ENCODE assay signal across 25 mouse cellular contexts in the genomic region with DNA sequence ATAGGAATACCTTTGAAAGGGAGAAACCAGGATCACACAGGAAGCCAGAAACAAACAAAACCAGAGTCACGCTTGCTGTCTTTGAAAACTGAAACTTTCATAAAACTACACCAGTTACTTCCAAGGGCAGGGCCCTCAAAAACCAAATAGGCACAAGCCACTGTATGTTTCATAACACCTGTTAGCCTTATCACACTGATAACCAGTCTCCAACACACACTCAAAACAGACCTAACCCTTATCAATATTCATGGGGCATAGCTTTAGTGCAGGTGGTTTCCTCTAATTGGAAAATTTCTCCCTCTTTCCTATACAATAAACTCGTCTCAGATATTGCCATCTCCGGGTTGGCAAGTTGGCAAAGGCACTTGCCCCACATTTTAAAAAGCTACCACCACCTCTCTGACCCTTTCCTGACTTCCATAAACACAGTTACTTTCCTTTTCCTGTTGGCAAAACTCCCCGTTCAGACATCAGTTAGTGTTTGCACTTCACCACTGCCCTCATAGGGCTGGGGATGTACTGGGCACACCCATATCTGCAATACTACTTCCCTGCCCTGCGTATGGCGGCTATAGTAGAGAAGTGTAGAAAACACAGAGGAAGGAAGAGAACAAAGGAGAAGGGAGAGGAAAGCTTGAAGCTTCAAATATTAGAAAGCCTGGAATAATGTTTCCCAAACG.
DNase-seq lines count a peak whose midpoint lies in the region; ATAC-seq and TF ChIP-seq lines count a peak whose summit lies in the region.
"Had no signal": no experiment of that assay in that cellular context is flagged by ENCODE, and none has a peak within 500 bp of the region (broad histone marks: within the 10 kb centered on the region; RNA-seq: fewer than 3 reads in every experiment).

No protein-coding gene starts in this region.

- 55% methylated on average over 7 of the region's 7 CpGs for WGBS in intestine, embryonic 16.5 days
- WGBS in intestine, embryonic 15.5 days, result 55% methylated on average over 7 of the region's 7 CpGs
- 39% methylated on average over 7 of the region's 7 CpGs for WGBS in lung, postnatal 0 days
- WGBS in small intestine, adult 2 months, result 20% methylated on average over 7 of the region's 7 CpGs
- WGBS in stomach, postnatal 0 days, result 48% methylated on average over 7 of the region's 7 CpGs

- no peaks in the 10 kb centered on the region for H3K4me1 ChIP-seq in intestine, embryonic 16.5 days (ENCODE audit: control insufficient read depth, insufficient read depth, low read length)
- H3K4me1 ChIP-seq in intestine, embryonic 15.5 days (replicated peaks), result no peaks in the 10 kb centered on the region
- no peaks in the 10 kb centered on the region for H3K4me1 ChIP-seq in lung, postnatal 0 days (ENCODE audit: insufficient read depth, low read depth, low read length)
- H3K4me1 ChIP-seq in small intestine, adult 2 months (ENCODE audit: control insufficient read depth, insufficient read depth, insufficient read length, low read length), result peaks cover 4% of the 10 kb centered on the region; the same call in 1 of the 2 replicates
- H3K4me1 ChIP-seq in stomach, postnatal 0 days (replicated peaks; ENCODE audit: control insufficient read depth, insufficient read depth), result no peaks in the 10 kb centered on the region
- H3K4me1 ChIP-seq: embryonic facial prominence, embryonic 15.5 days had no signal

- no peaks in the 10 kb centered on the region for H3K36me3 ChIP-seq in intestine, embryonic 16.5 days (ENCODE audit: control insufficient read depth, insufficient read depth, low read length)
- no peaks in the 10 kb centered on the region for H3K36me3 ChIP-seq in intestine, embryonic 15.5 days
- no peaks in the 10 kb centered on the region for H3K36me3 ChIP-seq in lung, postnatal 0 days (ENCODE audit: insufficient read depth, low read length)
- H3K36me3 ChIP-seq in small intestine, adult 2 months (ENCODE audit: control insufficient read depth, insufficient read depth, low read length), result no peaks in the 10 kb centered on the region
- H3K36me3 ChIP-seq in stomach, postnatal 0 days (ENCODE audit: control insufficient read depth, insufficient read depth, low read length), result no peaks in the 10 kb centered on the region
- H3K36me3 ChIP-seq: embryonic facial prominence, embryonic 12.5 days; embryonic facial prominence, embryonic 15.5 days; heart, embryonic 10.5 days; heart, embryonic 13.5 days; hindbrain, embryonic 15.5 days had no signal

- no peak for TF ChIP-seq POLR2A in small intestine, adult 2 months (IDR thresholded peaks at IDR 0.05; ENCODE audit: low read depth, low read length)

- H3K4me3 ChIP-seq in intestine, embryonic 16.5 days (ENCODE audit: low read length), result no peak overlapping the region
- no peak overlapping the region for H3K4me3 ChIP-seq in intestine, embryonic 15.5 days (replicated peaks)
- no peak overlapping the region for H3K4me3 ChIP-seq in lung, postnatal 0 days (ENCODE audit: low read depth, low read length)
- no peak overlapping the region for H3K4me3 ChIP-seq in small intestine, adult 2 months (ENCODE audit: low read depth, low read length)
- no peak overlapping the region for H3K4me3 ChIP-seq in stomach, postnatal 0 days (ENCODE audit: low read depth, low read length)
- H3K4me3 ChIP-seq: embryonic facial prominence, embryonic 12.5 days; embryonic facial prominence, embryonic 15.5 days; gastrocnemius, adult 2 months; heart, embryonic 10.5 days; heart, embryonic 13.5 days; hindbrain, embryonic 15.5 days had no signal

- no peaks in the 10 kb centered on the region for H3K27me3 ChIP-seq in intestine, embryonic 16.5 days (replicated peaks; ENCODE audit: control insufficient read depth, insufficient read depth, low read length)
- no peaks in the 10 kb centered on the region for H3K27me3 ChIP-seq in intestine, embryonic 15.5 days (replicated peaks)
- no peaks in the 10 kb centered on the region for H3K27me3 ChIP-seq in lung, postnatal 0 days (replicated peaks; ENCODE audit: insufficient read depth, low read length)
- H3K27me3 ChIP-seq in small intestine, adult 2 months (ENCODE audit: control insufficient read depth, insufficient read depth, low read length), result no peaks in the 10 kb centered on the region
- no peaks in the 10 kb centered on the region for H3K27me3 ChIP-seq in stomach, postnatal 0 days (ENCODE audit: control insufficient read depth, insufficient read depth, low read length)
- H3K27me3 ChIP-seq: embryonic facial prominence, embryonic 12.5 days; embryonic facial prominence, embryonic 15.5 days; heart, embryonic 13.5 days; hindbrain, embryonic 15.5 days had no signal

- no peaks in the 10 kb centered on the region for H3K9me3 ChIP-seq in intestine, embryonic 16.5 days (ENCODE audit: control insufficient read depth, low read length)
- H3K9me3 ChIP-seq in intestine, embryonic 15.5 days, result no peaks in the 10 kb centered on the region
- no peaks in the 10 kb centered on the region for H3K9me3 ChIP-seq in lung, postnatal 0 days (ENCODE audit: low read length)
- H3K9me3 ChIP-seq in stomach, postnatal 0 days (ENCODE audit: control insufficient read depth, low read length), result no peaks in the 10 kb centered on the region
- H3K9me3 ChIP-seq: embryonic facial prominence, embryonic 12.5 days; embryonic facial prominence, embryonic 15.5 days; heart, embryonic 10.5 days; heart, embryonic 13.5 days; hindbrain, embryonic 15.5 days had no signal

- H3K9ac ChIP-seq in intestine, embryonic 16.5 days (ENCODE audit: low read depth, low read length), result no peak overlapping the region
- H3K9ac ChIP-seq in intestine, embryonic 15.5 days, result no peak overlapping the region
- H3K9ac ChIP-seq in lung, postnatal 0 days (replicated peaks; ENCODE audit: low read depth), result no peak overlapping the region
- H3K9ac ChIP-seq in stomach, postnatal 0 days (ENCODE audit: low read length), result no peak overlapping the region
- H3K9ac ChIP-seq: embryonic facial prominence, embryonic 12.5 days; embryonic facial prominence, embryonic 15.5 days; forebrain, postnatal 0 days; heart, embryonic 13.5 days; hindbrain, embryonic 15.5 days had no signal

- H3K27ac ChIP-seq in intestine, embryonic 16.5 days (ENCODE audit: low read length), result no peak overlapping the region
- no peak overlapping the region for H3K27ac ChIP-seq in intestine, embryonic 15.5 days
- H3K27ac ChIP-seq in lung, postnatal 0 days (ENCODE audit: low read length), result no peak overlapping the region
- peak overlapping the region; percentile 59; the same call in 1 of the 2 replicates for H3K27ac ChIP-seq in small intestine, adult 2 months (ENCODE audit: insufficient read depth, low read depth, low read length)
- peak overlapping the region; percentile 13; the same call in 1 of the 2 replicates for H3K27ac ChIP-seq in stomach, postnatal 0 days (replicated peaks)
- H3K27ac ChIP-seq: embryonic facial prominence, embryonic 12.5 days; embryonic facial prominence, embryonic 15.5 days; gastrocnemius, adult 2 months; heart, embryonic 10.5 days; heart, embryonic 13.5 days; hindbrain, embryonic 15.5 days had no signal

- TF ChIP-seq CTCF in lung, postnatal 0 days (IDR thresholded peaks at IDR 0.05), result no peak
- no peak for TF ChIP-seq CTCF in small intestine, adult 2 months (IDR thresholded peaks at IDR 0.05; ENCODE audit: extremely low read depth, insufficient read length, insufficient replicate concordance, low read depth, low read length)
- TF ChIP-seq CTCF in stomach, postnatal 0 days (IDR thresholded peaks at IDR 0.05; ENCODE audit: low read depth), result no peak

- TF ChIP-seq EP300 in lung, postnatal 0 days (IDR thresholded peaks at IDR 0.05), result no peak
- TF ChIP-seq EP300 in stomach, postnatal 0 days (optimal IDR thresholded peaks at IDR 0.05), result no peak

- DNase-seq in lung, postnatal 0 days (ENCODE audit: low spot score), result peak; percentile 23
- DNase-seq in lung, postnatal 10 days, result no peak
- peak; percentile 39 for DNase-seq in stomach, postnatal 0 days (ENCODE audit: low spot score)
- DNase-seq in embryo, embryonic 9.5 days (ENCODE audit: extremely low spot score), result no peak
- no peak for DNase-seq in neural tube, embryonic 10.5 days (ENCODE audit: extremely low spot score, low spot score)
- DNase-seq: adrenal gland, postnatal 10 days; adrenal gland, postnatal 36 days; cerebellum, adult 18-20 months; cerebellum, adult 9-10 months; cerebellum, postnatal 14 days; forebrain, postnatal 0 days; gastrocnemius, adult 2 months; gastrocnemius, postnatal 14 days; heart, adult 18-20 months; heart, postnatal 14 days; heart, postnatal 4 days had no signal

- no peak overlapping the region for H3K4me2 ChIP-seq in intestine, embryonic 16.5 days (ENCODE audit: low read depth, low read length)
- no peak overlapping the region for H3K4me2 ChIP-seq in intestine, embryonic 15.5 days (replicated peaks)
- no peak overlapping the region for H3K4me2 ChIP-seq in lung, postnatal 0 days (replicated peaks; ENCODE audit: low read depth, low read length)
- no peak overlapping the region for H3K4me2 ChIP-seq in stomach, postnatal 0 days (replicated peaks; ENCODE audit: low read depth)
- H3K4me2 ChIP-seq: embryonic facial prominence, embryonic 12.5 days; embryonic facial prominence, embryonic 15.5 days; heart, embryonic 13.5 days; hindbrain, embryonic 15.5 days had no signal

- peak; percentile 62; the same call in 1 of the 2 replicates for ATAC-seq in intestine, embryonic 16.5 days
- ATAC-seq in intestine, embryonic 15.5 days, result no peak
- ATAC-seq in lung, postnatal 0 days, result 0 out of 2 replicates have a peak, but pooled peaks have one; percentile 30
- peak; percentile 95 for ATAC-seq in stomach, postnatal 0 days (ENCODE audit: low FRiP score, low TSS enrichment)
- ATAC-seq: CD4-positive, CD25-positive, alpha-beta regulatory T cell, adult 4 months had no signal

Comparison
In these comparisons a context has a peak if more than half of its experiments do, and no peak if none do; other contexts are left out.
1. DNase-seq: peak in lung, postnatal 0 days (single experiment) and stomach, postnatal 0 days (single experiment); none in lung, postnatal 10 days (single experiment), embryo, embryonic 9.5 days (single experiment) and neural tube, embryonic 10.5 days (single experiment).
2. H3K27ac ChIP-seq: peak in small intestine, adult 2 months (single experiment) and stomach, postnatal 0 days (single experiment); none in intestine, embryonic 16.5 days (single experiment), intestine, embryonic 15.5 days (single experiment) and lung, postnatal 0 days (single experiment).